Mouse (Mus musculus): ENCODE results near the gene Eif2d. TPM values are rescaled to one million over a fixed set of nuclear protein-coding genes. Genes with fewer than 3 reads are reported as not detected.
A peak's percentile ranks its signal among the peaks of the same experiment; 100 is the strongest.

Eif2d gene
- polyA plus RNA-seq, 1 experiment = not detected

DNA sequence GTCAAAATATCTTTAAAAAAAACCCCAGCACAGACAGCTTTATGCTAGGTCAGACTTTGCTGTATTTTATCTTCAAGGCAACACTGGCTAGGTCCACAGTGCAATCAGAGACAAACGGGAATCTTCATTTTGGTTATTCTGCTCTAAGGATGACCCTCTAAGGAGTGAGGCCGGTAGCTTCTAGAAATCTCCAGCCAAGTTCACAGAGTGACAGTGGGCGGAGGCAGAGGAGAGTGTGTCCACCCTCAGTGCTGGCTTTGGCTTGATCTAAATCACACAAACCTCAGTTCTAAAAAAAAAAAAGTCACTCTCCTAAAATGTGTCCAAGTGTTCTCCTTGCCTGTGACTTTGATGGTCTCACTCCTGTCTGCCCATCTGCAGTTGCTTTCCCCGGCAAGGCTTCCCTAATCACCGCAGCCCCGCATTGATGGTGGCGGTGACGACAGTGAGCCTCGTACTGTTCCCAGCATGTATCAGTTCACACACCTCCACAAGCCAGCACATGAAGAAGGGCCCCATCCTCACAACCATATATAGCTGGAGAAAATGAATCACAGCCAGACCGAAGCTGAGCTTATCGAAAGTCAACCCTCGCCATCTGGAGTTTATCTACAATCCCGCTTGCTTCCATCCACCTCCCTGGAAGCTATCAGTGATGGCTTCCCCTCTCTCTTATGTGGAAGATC lies 33.0 kb downstream of the Eif2d start:
- Histone ChIP-seq H3K27ac (ENCODE audit: insufficient read depth, low read depth, low read length) (no peak overlapping the region), H3K4me1 (ENCODE audit: control insufficient read depth, insufficient read depth, low read length) (peaks cover 10% of the 10 kb centered on the region), H3K4me3 (ENCODE audit: insufficient read depth, low read depth, low read length) (no peak overlapping the region)
- WGBS = 64% methylated on average over 13 of the region's 13 CpGs
- no peak for TF ChIP-seq POLR2A (IDR thresholded peaks at IDR 0.05; ENCODE audit: insufficient read depth, low read depth, low read length)
- TF ChIP-seq CTCF (IDR thresholded peaks at IDR 0.05; ENCODE audit: insufficient read depth, low read depth, low read length) = no peak

DNA sequence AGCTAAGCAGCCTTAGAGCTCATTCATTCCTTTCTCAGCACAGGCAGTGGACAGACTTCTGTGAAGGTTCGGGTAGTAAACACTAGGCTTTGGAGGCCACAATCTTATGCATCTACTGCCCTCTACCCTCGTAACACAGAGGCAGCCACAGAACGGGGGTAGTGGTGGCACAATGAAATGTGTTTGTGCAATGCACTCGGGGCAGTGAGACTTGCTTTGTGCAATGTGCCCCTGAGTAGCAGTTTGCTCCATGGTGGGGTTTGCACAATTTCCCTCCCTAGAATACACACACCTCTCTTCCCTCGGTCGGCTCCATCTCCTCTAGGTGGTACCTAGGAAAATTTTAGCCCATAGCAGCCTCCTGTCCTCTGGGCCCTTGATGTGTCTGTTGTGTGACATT lies 34.0 kb downstream of the Eif2d start:
- 64% methylated on average over 6 of the region's 6 CpGs for WGBS
- Histone ChIP-seq H3K27ac (ENCODE audit: insufficient read depth, low read depth, low read length) (no peak overlapping the region), H3K4me3 (ENCODE audit: insufficient read depth, low read depth, low read length) (no peak overlapping the region), H3K4me1 (ENCODE audit: control insufficient read depth, insufficient read depth, low read length) (peaks cover 10% of the 10 kb centered on the region)
- TF ChIP-seq POLR2A (IDR thresholded peaks at IDR 0.05; ENCODE audit: insufficient read depth, low read depth, low read length) = no peak
- no peak for TF ChIP-seq CTCF (IDR thresholded peaks at IDR 0.05; ENCODE audit: insufficient read depth, low read depth, low read length)

DNA sequence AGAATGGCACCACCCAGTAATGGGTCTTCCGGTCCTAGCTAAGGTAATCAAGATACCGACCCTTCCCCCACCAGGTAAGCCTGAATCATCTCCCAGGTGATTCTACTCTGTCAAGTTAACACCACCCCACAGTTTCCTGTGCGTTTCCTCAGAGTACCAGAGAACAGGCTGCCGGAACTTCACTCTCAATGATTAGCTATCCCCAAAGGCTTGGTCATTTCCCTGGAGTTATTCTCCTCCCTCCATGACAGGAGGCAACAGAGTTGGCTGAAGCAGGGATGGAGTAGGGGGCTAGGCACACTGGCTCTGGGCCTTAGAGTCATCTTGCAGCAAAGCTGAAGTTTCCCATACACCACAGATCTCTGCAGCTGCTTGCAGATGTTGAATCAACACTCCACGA lies 34.9 kb downstream of the Eif2d start:
- H3K27ac ChIP-seq (ENCODE audit: insufficient read depth, low read depth, low read length) = no peak overlapping the region
- WGBS = 95% methylated on average over 5 of the region's 5 CpGs
- TF ChIP-seq POLR2A (IDR thresholded peaks at IDR 0.05; ENCODE audit: insufficient read depth, low read depth, low read length) (no peak), CTCF (IDR thresholded peaks at IDR 0.05; ENCODE audit: insufficient read depth, low read depth, low read length) (no peak)
- no peak overlapping the region for H3K4me3 ChIP-seq (ENCODE audit: insufficient read depth, low read depth, low read length)
- H3K4me1 ChIP-seq (ENCODE audit: control insufficient read depth, insufficient read depth, low read length) = peaks cover 10% of the 10 kb centered on the region

DNA sequence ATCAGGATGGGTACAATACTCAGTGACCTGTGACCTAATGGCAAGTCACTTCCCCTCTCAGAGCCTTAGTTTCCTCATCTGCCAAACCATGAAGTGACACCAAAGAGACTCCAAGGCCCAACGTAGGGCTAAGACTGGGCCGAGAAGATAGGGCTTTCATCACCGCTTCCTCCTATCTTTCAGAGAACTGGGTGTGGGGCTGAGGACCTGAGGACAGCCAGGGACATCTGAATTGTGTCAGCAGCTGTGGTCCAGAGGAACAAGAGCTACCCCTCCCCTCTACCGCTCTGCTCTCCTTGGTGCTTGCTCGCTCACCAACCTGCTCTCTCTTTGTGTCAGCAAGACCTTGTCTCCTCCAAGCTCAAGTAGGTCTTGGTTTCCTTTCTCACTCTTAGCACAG lies 35.7 kb downstream of the Eif2d start:
- TF ChIP-seq POLR2A (IDR thresholded peaks at IDR 0.05; ENCODE audit: insufficient read depth, low read depth, low read length) (no peak), CTCF (IDR thresholded peaks at IDR 0.05; ENCODE audit: insufficient read depth, low read depth, low read length) (no peak)
- H3K4me1 ChIP-seq (ENCODE audit: control insufficient read depth, insufficient read depth, low read length) = peaks cover 10% of the 10 kb centered on the region
- no peak overlapping the region for H3K4me3 ChIP-seq (ENCODE audit: insufficient read depth, low read depth, low read length)
- 97% methylated on average over 5 of the region's 5 CpGs for WGBS
- H3K27ac ChIP-seq (ENCODE audit: insufficient read depth, low read depth, low read length) = no peak overlapping the region

DNA sequence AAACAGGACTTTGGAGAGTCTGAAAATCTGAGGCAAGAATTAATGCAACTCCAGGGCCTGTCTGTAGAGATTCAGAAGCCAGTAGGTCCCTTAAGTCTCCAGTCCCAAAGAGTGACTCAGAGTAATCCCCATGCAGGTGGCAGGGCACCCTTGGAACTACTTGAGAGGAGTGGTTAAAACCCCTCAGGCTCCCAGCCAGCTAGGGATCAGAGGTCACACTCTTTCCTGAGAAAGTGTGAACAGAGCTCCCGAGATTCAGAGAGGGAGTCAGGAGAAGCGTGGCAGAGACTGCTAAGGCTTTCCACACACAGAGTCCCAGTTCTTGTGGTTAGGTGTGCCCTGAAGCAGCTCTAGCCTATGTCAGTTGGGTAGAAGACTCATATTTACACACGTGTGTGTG lies 40.8 kb downstream of the Eif2d start:
- Histone ChIP-seq H3K4me1 (ENCODE audit: control insufficient read depth, insufficient read depth, low read length) (no peaks in the 10 kb centered on the region), H3K4me3 (ENCODE audit: insufficient read depth, low read depth, low read length) (no peak overlapping the region), H3K27ac (ENCODE audit: insufficient read depth, low read depth, low read length) (no peak overlapping the region)
- 70% methylated on average over 3 of the region's 3 CpGs for WGBS
- TF ChIP-seq POLR2A (IDR thresholded peaks at IDR 0.05; ENCODE audit: insufficient read depth, low read depth, low read length) (no peak), CTCF (IDR thresholded peaks at IDR 0.05; ENCODE audit: insufficient read depth, low read depth, low read length) (no peak)

DNA sequence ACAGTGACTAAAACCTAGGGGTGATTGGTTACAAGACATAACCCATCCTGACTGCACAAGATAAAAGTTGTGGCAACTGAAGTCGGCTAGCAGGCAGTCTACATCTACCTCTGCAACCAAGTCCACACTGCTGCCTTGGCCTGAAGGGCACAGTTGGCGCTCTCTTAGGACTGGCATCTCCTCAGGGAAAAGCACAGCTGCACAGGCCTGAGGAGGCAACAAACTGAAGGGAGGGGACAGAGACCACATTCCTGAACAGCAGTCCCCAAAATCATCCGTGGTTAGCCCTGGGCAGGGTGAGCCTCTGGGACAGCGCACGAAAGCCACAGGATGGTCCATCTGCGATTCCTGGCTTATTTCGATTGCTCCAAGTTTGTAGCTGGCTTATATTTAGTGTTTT lies 42.7 kb downstream of the Eif2d start:
- Histone ChIP-seq H3K27ac (ENCODE audit: insufficient read depth, low read depth, low read length) (no peak overlapping the region), H3K4me1 (ENCODE audit: control insufficient read depth, insufficient read depth, low read length) (no peaks in the 10 kb centered on the region), H3K4me3 (ENCODE audit: insufficient read depth, low read depth, low read length) (no peak overlapping the region)
- WGBS = 82% methylated on average over 7 of the region's 7 CpGs
- TF ChIP-seq POLR2A (IDR thresholded peaks at IDR 0.05; ENCODE audit: insufficient read depth, low read depth, low read length) = no peak
- no peak for TF ChIP-seq CTCF (IDR thresholded peaks at IDR 0.05; ENCODE audit: insufficient read depth, low read depth, low read length)

DNA sequence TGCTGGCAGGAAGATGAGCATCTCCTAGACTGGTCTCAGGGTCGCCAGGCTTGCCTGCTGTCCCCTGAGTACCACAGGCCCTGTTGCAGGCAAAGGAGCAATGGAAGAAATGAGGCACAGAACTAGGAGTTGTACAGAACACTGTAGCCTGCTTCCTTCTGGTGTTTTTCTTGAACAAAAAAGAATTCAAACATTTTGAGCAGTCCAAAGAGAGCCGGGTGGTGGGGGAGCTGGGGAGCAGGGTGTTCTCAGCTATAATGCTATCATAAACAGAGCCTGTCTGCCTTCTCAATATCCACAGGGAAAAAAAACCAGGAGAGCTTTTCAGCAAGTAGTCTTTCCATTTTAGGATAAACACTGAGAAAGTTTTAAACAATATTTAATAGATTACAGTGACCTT lies 43.1 kb downstream of the Eif2d start:
- H3K4me3 ChIP-seq (ENCODE audit: insufficient read depth, low read depth, low read length) = no peak overlapping the region
- WGBS = 67% methylated on average over 2 of the region's 2 CpGs
- no peak overlapping the region for H3K27ac ChIP-seq (ENCODE audit: insufficient read depth, low read depth, low read length)
- no peak for TF ChIP-seq POLR2A (IDR thresholded peaks at IDR 0.05; ENCODE audit: insufficient read depth, low read depth, low read length)
- no peaks in the 10 kb centered on the region for H3K4me1 ChIP-seq (ENCODE audit: control insufficient read depth, insufficient read depth, low read length)

DNA sequence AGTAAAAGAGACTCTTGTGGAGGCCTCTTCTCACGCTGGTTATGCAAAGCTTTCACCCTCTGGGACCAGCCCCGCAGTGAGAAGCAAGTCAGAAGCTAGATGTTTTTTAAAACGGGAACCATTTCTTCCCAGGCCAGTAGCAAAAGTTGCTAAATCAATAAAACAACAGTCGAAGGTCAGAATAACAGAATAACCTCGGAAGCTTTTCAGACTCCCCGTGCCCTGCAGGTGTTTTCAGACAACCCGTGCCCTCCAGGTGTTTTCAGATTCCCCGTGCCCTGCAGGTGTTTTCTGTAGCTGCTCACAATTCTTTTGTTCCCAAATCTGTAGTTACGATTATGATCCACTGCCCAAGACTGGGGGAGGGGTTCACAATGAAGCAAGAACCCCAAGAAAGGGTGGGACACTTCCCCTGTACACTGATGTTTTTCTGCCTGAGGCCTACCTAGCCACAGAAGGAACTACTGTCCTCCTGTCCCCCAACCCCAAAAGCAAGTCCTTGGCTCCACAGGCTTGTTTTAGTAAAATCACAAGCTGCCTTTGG lies 45.5 kb downstream of the Eif2d start:
- WGBS = 82% methylated on average over 9 of the region's 9 CpGs
- no peak for TF ChIP-seq POLR2A (IDR thresholded peaks at IDR 0.05; ENCODE audit: insufficient read depth, low read depth, low read length)
- no peak for TF ChIP-seq CTCF (IDR thresholded peaks at IDR 0.05; ENCODE audit: insufficient read depth, low read depth, low read length)
- no peak overlapping the region for H3K27ac ChIP-seq (ENCODE audit: insufficient read depth, low read depth, low read length)
- no peaks in the 10 kb centered on the region for H3K4me1 ChIP-seq (ENCODE audit: control insufficient read depth, insufficient read depth, low read length)
- no peak overlapping the region for H3K4me3 ChIP-seq (ENCODE audit: insufficient read depth, low read depth, low read length)

DNA sequence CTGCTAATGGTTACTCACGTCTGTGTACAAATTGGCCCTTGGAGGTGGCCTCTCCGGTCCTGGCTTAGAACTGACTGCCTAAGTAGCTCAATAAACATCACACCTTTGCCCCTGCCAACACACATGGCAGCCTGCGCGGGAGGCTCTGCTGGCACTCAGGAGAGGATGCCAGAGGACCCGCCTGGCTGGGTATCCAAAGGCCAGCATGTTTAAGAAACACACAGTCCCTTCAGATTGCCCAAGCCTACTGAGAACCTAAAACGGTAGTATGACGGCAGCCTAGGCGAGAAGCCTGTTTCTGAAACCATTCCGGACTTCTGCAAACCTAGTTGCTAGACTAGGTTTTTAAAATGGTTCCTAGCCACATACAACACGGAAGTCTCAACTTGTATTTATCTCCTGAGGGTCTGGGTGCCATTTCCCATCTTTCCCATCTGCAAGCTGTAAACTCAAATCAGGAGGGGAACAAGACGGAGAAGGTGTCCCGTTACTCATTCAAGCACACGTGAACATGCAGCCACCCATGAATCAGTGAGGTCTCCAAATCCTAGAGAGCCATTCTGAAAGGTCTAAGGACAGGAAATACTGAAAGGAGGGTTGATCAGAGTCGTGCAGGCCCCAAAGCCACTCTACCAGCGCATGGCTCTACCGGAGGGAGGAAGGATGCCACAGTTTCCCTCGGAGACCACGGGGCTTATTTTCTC lies 46.3 kb downstream of the Eif2d start:
- peak overlapping the region; percentile 2; the same call in 1 of the 2 replicates for H3K4me3 ChIP-seq (ENCODE audit: insufficient read depth, low read depth, low read length)
- H3K4me1 ChIP-seq (ENCODE audit: control insufficient read depth, insufficient read depth, low read length) = no peaks in the 10 kb centered on the region
- no peak overlapping the region for H3K27ac ChIP-seq (ENCODE audit: insufficient read depth, low read depth, low read length)
- TF ChIP-seq POLR2A (IDR thresholded peaks at IDR 0.05; ENCODE audit: insufficient read depth, low read depth, low read length) (no peak), CTCF (IDR thresholded peaks at IDR 0.05; ENCODE audit: insufficient read depth, low read depth, low read length) (no peak)
- 87% methylated on average over 18 of the region's 18 CpGs for WGBS
